Mouse (Mus musculus) embryonic fibroblast, embryonic 13.5 days (primary cell): ENCODE data around the gene Bdnf.

Source experiments
- CTCF ChIP-seq: IDR thresholded peaks from 2 replicates; pipeline ENCODE4 v1.5.1; 2011; ENCODE audit warnings: mild to moderate bottlenecking, control low read depth, low read length, moderate library complexity, borderline replicate concordance; ENCODE audit not compliant: insufficient read depth
- POLR2A ChIP-seq: IDR thresholded peaks from 2 replicates; pipeline ENCODE4 v1.6.1; 2011; ENCODE audit warnings: low read depth, mild to moderate bottlenecking, control low read depth, low read length, moderate library complexity

DNA sequence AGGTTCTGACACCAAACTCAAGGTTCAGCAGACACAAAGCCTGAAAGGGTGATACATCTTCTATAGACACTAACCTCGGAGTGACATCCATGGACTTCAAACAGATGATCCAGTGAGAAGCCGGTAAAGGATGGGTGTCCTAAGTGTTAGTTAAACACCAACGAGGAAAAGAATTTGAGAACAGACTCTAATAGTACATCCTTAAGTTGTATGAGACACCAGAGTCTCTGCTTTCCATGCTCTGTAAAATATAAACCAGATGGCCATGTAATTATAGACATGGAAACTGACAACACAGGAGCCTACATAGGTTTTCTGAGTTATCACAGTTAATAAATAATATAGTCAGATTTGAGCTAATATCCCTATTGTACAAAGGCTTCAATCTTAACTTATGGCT is 59.7 kb downstream of the Bdnf start:
- TF ChIP-seq CTCF: no peak
- no peak for TF ChIP-seq POLR2A
